Mouse (Mus musculus): ENCODE data around the gene Ncoa7.

DNA sequence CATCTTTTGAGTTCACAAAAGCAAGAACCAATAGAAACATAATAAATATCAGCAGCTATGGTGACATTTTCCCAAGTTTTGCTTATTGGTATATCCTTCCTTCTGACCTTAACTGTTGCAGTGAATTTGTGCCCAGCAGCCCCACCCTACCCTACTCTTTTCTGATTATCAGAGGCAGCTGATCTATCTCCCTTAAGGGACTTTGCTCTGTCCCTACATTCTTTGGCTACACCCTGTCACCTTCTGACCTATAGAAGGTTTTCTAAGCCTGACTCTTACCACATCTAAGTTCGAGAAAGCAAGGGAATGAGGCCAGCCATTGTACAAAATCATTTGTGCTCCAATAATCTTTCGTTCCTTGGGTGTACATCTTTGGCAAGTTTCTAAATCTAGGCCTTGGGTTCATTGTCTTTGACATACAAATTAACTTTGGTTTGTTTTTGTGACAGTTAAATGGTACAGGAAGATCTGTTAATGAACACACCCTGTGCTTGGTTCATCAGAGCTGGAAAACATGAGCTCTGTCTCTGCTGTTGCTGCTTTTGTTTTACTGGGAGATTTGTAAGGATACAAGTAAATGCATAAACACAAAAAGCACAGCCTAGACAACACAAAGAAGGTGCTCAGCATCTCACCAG, 69.9 kb downstream of the Ncoa7 start:
- TF ChIP-seq POLR2A (IDR thresholded peaks at IDR 0.05; ENCODE audit: control insufficient read depth, low read depth, low read length): no peak
- no peak for TF ChIP-seq CTCF (IDR thresholded peaks at IDR 0.05; ENCODE audit: control insufficient read depth, insufficient read depth, insufficient replicate concordance, low read depth, low read length)

Measured in testis, adult 2 months (tissue).